Mouse (Mus musculus) brain, adult 10 weeks (tissue): Measurements from ENCODE around the gene Fam111a. TPM values are rescaled to one million over a fixed set of nuclear protein-coding genes. Genes with fewer than 3 reads are reported as not detected.

Experiments
- polyA plus RNA-seq: library from polyadenylated mRNA; stranded (reverse); fragments of 350-450 nt; fragmentation: Illumina TruSeq; extraction: RNeasy Lipid Tissue Mini Kit (QIAGEN cat#74804); gene quantifications from one replicate; pipeline ENCODE4 v1.2.3, GENCODE M21; 2015; ENCODE audit warnings: low read depth, low replicate concordance

Fam111a gene
- polyA plus RNA-seq = 2.2 TPM

GRCm38 (mm10) chr19:12545440-12545839 lies at the start of gene Fam111a:
Gene Fam111a, plus strand, starts transcription at chr19:12545740.

GRCm38 (mm10) chr19:12501370-12502347 lies 43.9 kb upstream of the Fam111a start, which contains the start of gene Dtx4:
Gene Dtx4, minus strand, starts transcription at chr19:12501454.

GRCm38 (mm10) chr19:12599674-12600073 lies 54.1 kb downstream of the Fam111a start, which contains the start of gene Gm4952:
Gene Gm4952, plus strand, starts transcription at chr19:12599974.

GRCm38 (mm10) chr19:12633176-12633575 lies 87.6 kb downstream of the Fam111a start, which contains the start of gene Glyat:
Gene Glyat, plus strand, starts transcription at chr19:12633308.

Other genes with a start within 250 kb of the Fam111a start
- gene Olfr1436, start 246.6 kb upstream of the Fam111a start, polyA plus RNA-seq = not detected
- gene Olfr1437, start 220.6 kb upstream of the Fam111a start, polyA plus RNA-seq = not detected
- not detected for gene Olfr1438-ps1, start 209.8 kb upstream of the Fam111a start, polyA plus RNA-seq
- gene Olfr1440, start 158.5 kb upstream of the Fam111a start, polyA plus RNA-seq = not detected
- not detected for gene Olfr1441, start 128.3 kb upstream of the Fam111a start, polyA plus RNA-seq
- not detected for gene Pfpl, start 117.8 kb upstream of the Fam111a start, polyA plus RNA-seq
- 18.2 TPM for gene Mpeg1, start 85.0 kb upstream of the Fam111a start, polyA plus RNA-seq
- gene Dtx4, start 44.3 kb upstream of the Fam111a start, polyA plus RNA-seq = 21.8 TPM
- gene Gm4952, start 54.2 kb downstream of the Fam111a start, polyA plus RNA-seq = not detected
- not detected for gene Glyat, start 87.6 kb downstream of the Fam111a start, polyA plus RNA-seq
- gene Olfr1442, start 124.7 kb downstream of the Fam111a start, polyA plus RNA-seq = not detected
- not detected for gene Olfr1443, start 132.4 kb downstream of the Fam111a start, polyA plus RNA-seq
- not detected for gene Keg1, start 150.0 kb downstream of the Fam111a start, polyA plus RNA-seq
- gene Cntf, start 219.9 kb downstream of the Fam111a start, polyA plus RNA-seq = 1.7 TPM